Mouse (Mus musculus): Measurements from ENCODE around the gene Fcgr3.

DNA sequence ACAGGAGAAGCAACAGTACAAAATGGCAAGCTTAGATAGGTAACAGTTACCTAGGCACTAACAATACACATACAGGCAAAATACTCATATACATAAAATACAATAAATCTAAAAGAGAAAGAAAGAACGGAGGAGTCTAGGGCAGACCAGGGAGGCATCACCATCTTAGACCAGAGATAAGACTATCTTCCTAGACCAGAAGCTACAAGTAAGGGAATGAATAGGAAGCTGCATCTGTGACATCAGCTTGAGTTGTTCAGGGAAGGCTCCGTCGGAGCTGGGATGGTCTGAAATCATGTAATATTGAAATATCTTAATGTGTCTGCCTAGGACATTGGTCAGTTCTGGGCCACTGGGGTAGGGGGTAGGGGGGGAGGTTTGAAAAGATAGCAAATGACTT lies 33.0 kb downstream of the Fcgr3 start:
- TF ChIP-seq POLR2A (IDR thresholded peaks at IDR 0.05; ENCODE audit: borderline replicate concordance, extremely low read depth, low read depth, low read length) = no peak
- TF ChIP-seq CTCF (IDR thresholded peaks at IDR 0.05; ENCODE audit: insufficient read depth, low read length) = no peak
